Mouse (Mus musculus) intestine, embryonic 15.5 days (tissue): Measurements from ENCODE around the gene Plin4. TPM values are rescaled to one million over a fixed set of nuclear protein-coding genes. Genes with fewer than 3 reads are reported as not detected.
"Not testable (repeated sequence)": the region's sequence is repeated elsewhere in the genome, so short reads cannot be mapped to it uniquely, and the experiment has no call there.

Experiments used
- ATAC-seq: fragments of 200-750 bp; cut with Nextera tagmentation; 2 replicates; pipeline ENCODE4 v1.8.0; 2017; ENCODE audit warnings: moderate TSS enrichment, moderate library complexity
- H3K27ac ChIP-seq: fragments of 300-500 bp; sonication (generic); 2 replicates; pipeline ENCODE4 v1.5.1; 2015; ENCODE audit warnings: mild to moderate bottlenecking, inconsistent platforms
- H3K27me3 ChIP-seq: fragments of 300-500 bp; sonication (generic); replicated peaks from 2 replicates; pipeline ENCODE4 v1.6.1; 2015; ENCODE audit warnings: inconsistent platforms
- H3K36me3 ChIP-seq: fragments of 300-500 bp; sonication (generic); 2 replicates; pipeline ENCODE4 v1.6.1; 2015; ENCODE audit warnings: inconsistent platforms
- H3K4me1 ChIP-seq: fragments of 300-500 bp; sonication (generic); replicated peaks from 2 replicates; pipeline ENCODE4 v1.6.1; 2015; ENCODE audit warnings: inconsistent platforms
- H3K4me2 ChIP-seq: fragments of 300-500 bp; sonication (generic); replicated peaks from 2 replicates; pipeline ENCODE4 v1.6.1; 2015; ENCODE audit warnings: mild to moderate bottlenecking, inconsistent platforms
- H3K4me3 ChIP-seq: fragments of 300-500 bp; sonication (generic); replicated peaks from 2 replicates; pipeline ENCODE4 v1.5.1; 2015; ENCODE audit warnings: inconsistent platforms
- H3K9ac ChIP-seq: fragments of 300-500 bp; sonication (generic); 2 replicates; pipeline ENCODE4 v1.6.1; 2015; ENCODE audit warnings: inconsistent platforms
- H3K9me3 ChIP-seq: fragments of 300-500 bp; sonication (generic); 2 replicates; pipeline ENCODE4 v1.6.1; 2016; ENCODE audit warnings: inconsistent platforms
- WGBS: fragments of 180-500 bp; shearing (Covaris S2); methylation state at CpG from one replicate; pipeline ENCODE4 v1.1.7; 2015; 5-methylcytosine and 5-hydroxymethylcytosine counted together
- polyA plus RNA-seq: library from polyadenylated mRNA; unstranded; fragments of >200 nt; fragmentation: Nextera tagmentation; extraction: Ambion mirVana; gene quantifications from 2 replicates; pipeline ENCODE4 v1.2.1, GENCODE M21; 2015

Plin4 gene
- polyA plus RNA-seq, 1 experiment from 2014 or later = 0.03 TPM

DNA sequence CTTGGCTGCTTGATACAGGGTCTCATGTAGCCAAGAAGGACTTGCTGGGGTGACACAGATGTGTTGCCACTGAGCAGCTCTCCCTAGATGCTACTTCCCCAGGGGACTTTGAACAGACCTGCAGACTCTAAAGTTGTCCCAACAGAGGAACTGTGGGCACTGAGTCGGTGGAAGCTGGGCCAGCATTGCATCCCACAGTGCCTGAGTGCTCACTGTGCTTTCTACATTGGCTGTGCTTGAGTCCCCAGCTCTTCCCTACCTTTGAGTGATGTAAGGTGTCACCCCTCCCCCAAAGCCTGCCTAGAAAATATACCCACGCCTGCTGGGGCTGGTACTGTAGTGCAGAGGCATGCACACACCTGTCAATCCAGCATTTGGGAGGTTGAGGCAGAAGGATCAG is 1.9 kb downstream of the Plin4 start:
- Histone ChIP-seq H3K36me3 (peaks cover 2% of the 10 kb centered on the region; the same call in 1 of the 2 replicates), H3K4me2 (no peak overlapping the region), H3K4me3 (no peak overlapping the region), H3K4me1 (no peaks in the 10 kb centered on the region), H3K9ac (no peak overlapping the region), H3K9me3 (no peaks in the 10 kb centered on the region), H3K27me3 (no peaks in the 10 kb centered on the region), H3K27ac (no peak overlapping the region)
- 58% methylated on average over 2 of the region's 2 CpGs for WGBS
- no peak for ATAC-seq

DNA sequence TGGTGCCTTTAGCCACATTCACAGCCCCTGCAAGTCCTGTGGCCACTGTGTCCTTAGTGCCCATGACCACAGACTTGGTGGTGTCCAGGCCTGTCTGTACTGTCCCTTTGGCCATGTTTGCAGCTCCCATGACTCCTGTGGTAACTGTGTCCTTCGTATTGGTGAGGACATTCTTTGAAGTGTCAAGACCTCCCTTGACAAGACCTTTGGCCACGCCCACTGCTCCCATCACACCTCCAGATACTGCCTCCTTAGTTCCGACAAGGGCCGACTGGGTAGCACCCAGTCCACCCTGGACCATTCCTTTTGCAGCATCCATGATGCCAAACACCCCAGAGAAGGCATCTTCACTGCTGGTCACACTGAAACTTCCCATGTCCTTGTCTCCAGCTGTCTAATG is 2.6 kb downstream of the Plin4 start:
- 64% methylated on average over 4 of the region's 4 CpGs for WGBS
- Histone ChIP-seq H3K27me3 (no peaks in the 10 kb centered on the region), H3K4me3 (no peak overlapping the region), H3K9ac (no peak overlapping the region), H3K27ac (no peak overlapping the region), H3K9me3 (no peaks in the 10 kb centered on the region), H3K36me3 (peaks cover 6% of the 10 kb centered on the region; the same call in 1 of the 2 replicates), H3K4me1 (no peaks in the 10 kb centered on the region), H3K4me2 (no peak overlapping the region)
- ATAC-seq = no peak

DNA sequence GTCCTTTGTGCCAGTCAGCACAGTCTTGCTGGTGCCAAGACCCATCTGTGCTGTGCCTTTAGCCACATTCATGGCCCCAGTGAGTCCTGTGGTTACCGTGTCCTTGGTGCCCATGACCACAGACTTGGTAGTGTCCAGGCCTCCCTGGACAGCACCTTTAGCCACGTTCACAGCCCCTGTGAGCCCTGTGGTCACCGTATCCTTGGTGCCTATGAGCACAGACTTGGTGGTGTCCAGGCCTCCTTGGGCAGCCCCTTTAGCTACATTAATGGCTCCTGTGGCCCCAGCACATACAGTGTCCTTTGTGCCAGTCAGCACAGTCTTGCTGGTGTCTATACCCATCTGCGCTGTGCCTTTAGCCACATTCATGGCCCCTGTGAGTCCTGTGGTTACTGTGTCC is 3.2 kb downstream of the Plin4 start:
- not testable (repeated sequence) for H3K9me3 ChIP-seq, H3K4me2 ChIP-seq, H3K4me3 ChIP-seq, H3K27ac ChIP-seq, H3K9ac ChIP-seq, H3K36me3 ChIP-seq, H3K4me1 ChIP-seq, ATAC-seq, H3K27me3 ChIP-seq
- 96% methylated on average over 4 of the region's 4 CpGs for WGBS

DNA sequence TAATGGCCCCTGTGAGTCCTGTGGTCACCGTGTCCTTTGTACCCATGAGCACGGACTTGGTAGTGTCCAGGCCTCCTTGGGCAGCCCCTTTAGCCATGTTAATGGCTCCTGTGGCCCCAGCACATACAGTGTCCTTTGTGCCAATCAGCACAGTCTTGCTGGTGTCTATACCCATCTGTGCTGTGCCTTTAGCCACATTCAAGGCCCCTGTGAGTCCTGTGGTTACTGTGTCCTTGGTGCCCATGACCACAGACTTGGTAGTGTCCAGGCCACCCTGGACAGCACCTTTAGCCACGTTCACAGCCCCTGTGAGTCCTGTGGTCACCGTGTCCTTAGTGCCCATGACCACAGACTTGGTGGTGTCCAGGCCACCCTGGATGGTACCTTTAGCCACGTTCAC is 4.8 kb downstream of the Plin4 start:
- 94% methylated on average over 5 of the region's 5 CpGs for WGBS
- not testable (repeated sequence) for H3K4me1 ChIP-seq, H3K27me3 ChIP-seq, H3K9ac ChIP-seq, H3K4me3 ChIP-seq, ATAC-seq, H3K9me3 ChIP-seq, H3K27ac ChIP-seq, H3K4me2 ChIP-seq
- H3K36me3 ChIP-seq = peaks cover 23% of the 10 kb centered on the region

DNA sequence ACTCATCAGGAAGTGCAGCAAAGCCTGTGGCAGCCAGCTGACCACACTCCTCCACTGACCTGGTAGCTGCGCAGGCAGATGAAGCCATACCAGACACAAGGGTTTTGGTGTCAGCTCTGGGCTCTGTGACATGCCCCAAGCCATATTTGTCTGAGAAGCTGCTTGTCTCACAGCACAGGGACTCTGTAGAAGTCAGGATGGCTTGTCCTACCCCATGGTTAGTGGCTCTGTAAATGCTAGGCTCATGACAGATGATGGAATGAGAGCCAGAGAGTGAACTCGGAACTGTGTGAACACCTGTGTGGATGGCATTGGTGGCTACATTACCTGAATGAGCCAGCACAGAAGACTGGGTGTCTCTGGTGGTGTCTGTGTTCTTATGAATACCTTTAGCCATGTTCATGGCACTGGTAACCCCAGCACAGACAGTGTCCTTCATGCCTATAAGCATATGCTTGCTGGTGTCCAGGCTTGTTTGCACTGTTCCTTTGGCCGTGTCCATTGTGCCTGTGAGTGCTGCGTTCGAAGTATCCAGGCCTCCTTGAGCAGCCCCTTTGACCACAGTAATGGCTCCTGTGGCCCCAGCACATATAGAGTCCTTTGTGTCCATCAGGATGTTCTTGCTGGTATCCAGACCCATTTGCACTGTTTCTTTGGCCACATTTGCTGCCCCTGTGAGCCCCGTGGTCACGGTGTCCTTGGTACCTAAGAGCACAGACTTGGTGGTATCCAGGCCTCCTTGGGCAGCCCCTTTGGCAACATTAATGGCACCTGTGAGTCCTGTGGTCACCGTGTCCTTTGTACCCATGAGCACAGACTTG is 5.9 kb downstream of the Plin4 start:
- Histone ChIP-seq H3K4me1 (no peaks in the 10 kb centered on the region), H3K27me3 (no peaks in the 10 kb centered on the region), H3K9ac (no peak overlapping the region), H3K27ac (no peak overlapping the region), H3K4me3 (no peak overlapping the region), H3K36me3 (peaks cover 30% of the 10 kb centered on the region), H3K4me2 (no peak overlapping the region), H3K9me3 (no peaks in the 10 kb centered on the region)
- no peak for ATAC-seq
- 97% methylated on average over 8 of the region's 8 CpGs for WGBS

DNA sequence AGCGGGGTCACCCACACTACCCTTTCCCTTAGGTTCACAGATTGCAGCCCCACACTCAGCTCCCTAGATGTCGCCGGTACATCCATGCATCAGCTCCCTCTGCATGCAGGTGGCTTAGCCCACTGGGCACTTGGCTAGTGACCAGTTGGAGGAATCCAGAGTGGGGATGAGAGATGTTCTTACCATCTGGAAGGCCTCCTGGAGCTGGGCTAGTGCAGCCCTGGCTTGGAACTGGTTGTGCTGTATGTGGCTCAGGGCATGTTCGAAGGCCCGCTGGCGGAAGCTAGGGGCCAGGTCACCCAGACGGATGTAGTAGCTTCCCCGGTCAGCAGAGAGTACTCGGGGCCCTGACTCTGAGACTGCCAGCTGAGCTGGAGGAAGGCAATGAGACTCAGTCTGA is 6.7 kb downstream of the Plin4 start:
- no peak for ATAC-seq
- no peak overlapping the region for H3K27ac ChIP-seq
- H3K27me3 ChIP-seq = no peaks in the 10 kb centered on the region
- H3K9me3 ChIP-seq = no peaks in the 10 kb centered on the region
- H3K4me3 ChIP-seq = no peak overlapping the region
- no peak overlapping the region for H3K4me2 ChIP-seq
- no peaks in the 10 kb centered on the region for H3K4me1 ChIP-seq
- no peak overlapping the region for H3K9ac ChIP-seq
- H3K36me3 ChIP-seq = peaks cover 30% of the 10 kb centered on the region
- WGBS = 93% methylated on average over 9 of the region's 9 CpGs

DNA sequence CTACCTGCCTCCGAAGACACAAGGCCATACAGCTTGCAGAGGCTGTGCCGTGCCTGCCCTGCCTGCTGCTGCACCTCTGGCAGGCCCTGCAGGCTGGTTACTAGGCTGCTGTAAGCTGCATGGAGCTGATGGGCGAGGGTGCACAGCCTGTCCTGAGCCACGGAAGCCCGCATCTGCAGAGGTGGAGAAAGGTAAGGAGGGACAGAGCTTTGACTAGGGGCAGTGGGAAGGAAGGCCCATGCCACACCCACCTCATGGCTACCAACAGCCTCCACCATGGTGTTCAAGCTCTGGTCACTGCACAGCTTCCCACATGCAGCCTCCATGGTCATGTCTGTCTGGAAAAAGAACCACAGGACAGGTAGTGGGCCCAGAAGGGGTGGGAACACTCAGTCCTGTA is 7.4 kb downstream of the Plin4 start:
- Histone ChIP-seq H3K27me3 (no peaks in the 10 kb centered on the region), H3K9me3 (no peaks in the 10 kb centered on the region), H3K9ac (no peak overlapping the region), H3K4me2 (no peak overlapping the region), H3K36me3 (peaks cover 35% of the 10 kb centered on the region), H3K27ac (no peak overlapping the region), H3K4me3 (no peak overlapping the region), H3K4me1 (no peaks in the 10 kb centered on the region)
- ATAC-seq = no peak
- 91% methylated on average over 5 of the region's 5 CpGs for WGBS

DNA sequence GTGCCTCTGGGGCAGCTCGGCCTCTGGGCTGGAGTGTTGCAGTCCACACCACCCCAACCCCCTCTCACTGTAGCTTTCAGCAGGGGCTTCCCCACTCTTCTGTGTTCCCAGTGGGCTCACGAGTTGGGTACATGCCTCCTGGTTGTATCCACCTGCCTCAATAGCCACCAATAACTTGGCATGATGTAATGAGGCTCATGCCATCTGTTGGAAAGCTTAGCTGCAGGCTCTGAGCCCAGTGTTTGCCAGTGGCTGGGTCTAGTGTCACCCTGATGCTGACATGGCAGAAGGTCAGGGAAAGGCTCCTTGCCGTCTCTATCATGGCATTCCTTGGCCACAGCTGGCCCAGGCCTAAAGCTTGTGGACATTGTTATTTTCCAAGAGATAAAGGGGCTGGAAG is 8.8 kb downstream of the Plin4 start:
- Histone ChIP-seq H3K4me3 (no peak overlapping the region), H3K9ac (no peak overlapping the region), H3K27me3 (no peaks in the 10 kb centered on the region), H3K36me3 (peaks cover 49% of the 10 kb centered on the region), H3K4me1 (no peaks in the 10 kb centered on the region), H3K4me2 (no peak overlapping the region), H3K27ac (no peak overlapping the region), H3K9me3 (no peaks in the 10 kb centered on the region)
- WGBS = 88% methylated on average over 3 of the region's 3 CpGs
- no peak for ATAC-seq

DNA sequence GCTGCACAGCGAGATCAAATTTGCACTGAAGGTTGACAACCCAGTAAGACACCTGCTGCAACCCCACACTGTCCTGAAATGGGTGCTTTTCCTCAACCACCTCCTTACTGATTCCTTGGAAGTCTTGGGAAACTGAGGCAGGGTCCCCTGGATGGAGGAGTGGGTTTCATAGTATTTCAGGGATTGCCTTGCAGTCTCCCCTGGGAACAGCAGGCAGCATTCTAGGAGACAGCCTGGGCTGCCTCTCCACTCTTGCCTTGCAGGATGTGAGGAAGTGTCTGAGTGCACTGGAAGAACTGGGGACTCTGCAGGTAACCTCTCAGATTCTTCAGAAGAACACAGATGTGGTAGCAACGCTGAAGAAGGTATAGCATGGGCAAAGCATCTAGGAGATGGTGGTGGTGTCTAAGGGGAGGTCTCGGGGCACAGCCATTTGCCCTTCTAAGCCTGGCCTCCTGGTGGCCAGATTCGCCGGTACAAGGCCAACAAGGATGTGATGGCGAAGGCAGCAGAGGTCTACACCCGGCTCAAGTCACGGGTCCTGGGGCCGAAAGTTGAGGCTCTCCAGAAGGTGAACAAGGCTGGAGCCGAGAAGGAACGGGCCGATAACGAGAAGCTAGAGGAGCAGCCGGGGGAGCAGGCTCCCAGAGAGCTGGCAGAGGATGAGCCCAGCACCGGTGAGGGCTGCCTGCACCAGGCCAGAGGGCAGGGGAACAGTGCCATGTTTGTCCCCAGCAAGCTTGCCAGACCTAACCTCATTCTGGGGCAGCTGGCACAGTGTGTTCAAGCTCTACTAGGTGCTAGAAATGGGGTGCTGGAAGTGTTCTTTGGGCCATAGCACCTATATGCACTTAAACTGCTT is 10.7 kb downstream of the Plin4 start:
- Histone ChIP-seq H3K27me3 (no peaks in the 10 kb centered on the region), H3K4me2 (no peak overlapping the region), H3K4me1 (no peaks in the 10 kb centered on the region), H3K27ac (no peak overlapping the region), H3K9ac (no peak overlapping the region), H3K4me3 (no peak overlapping the region), H3K36me3 (peaks cover 50% of the 10 kb centered on the region), H3K9me3 (no peaks in the 10 kb centered on the region)
- WGBS = 90% methylated on average over 15 of the region's 15 CpGs
- no peak for ATAC-seq

DNA sequence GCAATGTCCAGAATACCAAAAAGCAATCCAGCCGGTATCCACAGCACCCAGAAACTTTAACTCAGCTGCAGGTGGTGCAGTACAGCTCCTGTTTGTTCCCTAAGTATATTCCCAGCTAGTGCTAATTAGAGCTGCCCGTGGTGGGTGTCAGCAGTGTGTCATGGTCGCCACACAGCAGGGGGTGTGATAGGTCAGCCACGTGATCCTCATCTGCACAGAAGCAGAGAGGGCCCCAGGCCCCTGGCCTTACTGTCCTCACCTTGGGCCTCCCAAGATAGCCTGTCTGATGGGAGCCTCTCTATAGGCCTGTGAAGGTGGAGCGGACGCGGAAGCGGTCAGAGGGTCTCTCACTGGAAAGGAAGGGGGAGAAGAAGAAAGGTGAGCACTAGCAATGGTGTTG is 11.4 kb downstream of the Plin4 start:
- ATAC-seq = no peak
- WGBS = 96% methylated on average over 8 of the region's 8 CpGs
- no peak overlapping the region for H3K27ac ChIP-seq
- no peak overlapping the region for H3K4me3 ChIP-seq
- H3K9me3 ChIP-seq = no peaks in the 10 kb centered on the region
- H3K4me2 ChIP-seq = no peak overlapping the region
- H3K4me1 ChIP-seq = no peaks in the 10 kb centered on the region
- H3K9ac ChIP-seq = no peak overlapping the region
- H3K27me3 ChIP-seq = no peaks in the 10 kb centered on the region
- peaks cover 53% of the 10 kb centered on the region for H3K36me3 ChIP-seq

DNA sequence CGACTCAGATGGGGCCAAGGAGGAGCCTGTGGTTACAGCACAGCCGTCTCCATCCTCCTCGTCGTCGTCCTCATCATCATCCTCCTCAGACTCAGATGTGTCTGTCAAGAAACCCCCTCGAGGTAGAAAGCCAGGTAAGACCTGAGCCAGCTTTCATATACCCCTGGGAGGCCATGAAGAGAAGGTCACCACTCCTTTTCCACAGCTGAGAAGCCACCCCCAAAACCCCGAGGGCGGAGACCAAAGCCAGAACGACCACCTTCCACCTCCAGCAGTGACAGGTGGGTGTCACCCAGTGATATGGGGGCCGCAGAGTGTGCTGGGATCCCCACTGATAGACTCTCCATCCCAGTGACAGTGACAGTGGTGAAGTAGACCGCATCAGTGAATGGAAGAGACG is 12.7 kb downstream of the Plin4 start:
- H3K27ac ChIP-seq = no peak overlapping the region
- no peak overlapping the region for H3K4me2 ChIP-seq
- no peak for ATAC-seq
- no peaks in the 10 kb centered on the region for H3K27me3 ChIP-seq
- H3K9ac ChIP-seq = no peak overlapping the region
- H3K9me3 ChIP-seq = no peaks in the 10 kb centered on the region
- WGBS = 90% methylated on average over 12 of the region's 12 CpGs
- H3K36me3 ChIP-seq = peaks cover 49% of the 10 kb centered on the region
- H3K4me3 ChIP-seq = no peak overlapping the region
- H3K4me1 ChIP-seq = no peaks in the 10 kb centered on the region

DNA sequence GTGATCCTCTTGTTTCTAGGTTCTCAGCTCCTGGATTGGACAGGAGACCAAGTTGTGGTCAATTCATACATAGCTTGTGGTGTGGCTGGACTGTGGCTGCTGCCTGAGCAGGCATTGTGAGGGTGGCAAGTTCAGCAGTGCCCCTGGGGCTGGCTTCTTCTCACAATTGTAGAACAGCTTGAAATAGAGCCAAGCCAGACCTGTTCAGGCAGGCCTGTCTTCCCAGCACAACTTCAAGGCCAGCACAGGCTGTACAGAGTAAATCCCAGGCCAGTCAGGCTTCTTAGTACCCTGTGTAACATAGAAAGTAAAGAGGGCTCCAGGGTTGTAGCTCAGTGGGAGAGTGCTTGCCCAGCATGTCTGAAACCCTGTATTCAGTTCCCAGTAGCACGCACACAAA is 16.8 kb downstream of the Plin4 start:
- WGBS = 97% methylated on average over 1 of the region's 1 CpGs

More for the DNA sequence above, 16.8 kb downstream of the Plin4 start:
- ATAC-seq = no peak
- Histone ChIP-seq H3K9ac (no peak overlapping the region), H3K36me3 (peaks cover 28% of the 10 kb centered on the region), H3K4me1 (no peaks in the 10 kb centered on the region), H3K9me3 (no peaks in the 10 kb centered on the region), H3K4me2 (no peak overlapping the region), H3K27me3 (no peaks in the 10 kb centered on the region), H3K4me3 (no peak overlapping the region), H3K27ac (no peak overlapping the region)
